Mouse (Mus musculus) heart, adult 2 months (tissue): Measurements from ENCODE around the gene Trpm2.

Source experiments
- CTCF ChIP-seq: fragments of 200-600 bp; IDR thresholded peaks from 2 replicates; pipeline ENCODE4 v1.8.1; 2022; ENCODE audit warnings: antibody characterized with exemption, mild to moderate bottlenecking, moderate library complexity
- POLR2A ChIP-seq: fragments of 200-500 bp; IDR thresholded peaks from 2 replicates; pipeline ENCODE4 v1.6.1; 2011; ENCODE audit warnings: mild to moderate bottlenecking, low read depth, low read length, control low read depth; ENCODE audit not compliant: insufficient read depth

GRCm38 (mm10) chr10:77913292-77913691 is 57.1 kb downstream of the Trpm2 start:
- TF ChIP-seq CTCF (no peak), POLR2A (no peak)
